Mouse (Mus musculus): ENCODE measurements around the gene Gm20604. TPM values are rescaled to one million over a fixed set of nuclear protein-coding genes. Genes with fewer than 3 reads are reported as not detected.

Gm20604 gene
- polyA plus RNA-seq, 1 experiment from 2014 or later, result 20.5 TPM

- no peak for ATAC-seq (replicated peaks; ENCODE audit: insufficient number of reproducible peaks, low FRiP score, low TSS enrichment)
- 58% methylated on average over 6 of the region's 6 CpGs for WGBS (ENCODE audit: insufficient replicate concordance)
- peaks cover 14% of the 10 kb centered on the region for H3K27me3 ChIP-seq (ENCODE audit: control insufficient read depth, insufficient read depth, low read length)
- peak overlapping the region; percentile 96 for H3K4me2 ChIP-seq
- no peaks in the 10 kb centered on the region for H3K36me3 ChIP-seq (ENCODE audit: control insufficient read depth, insufficient read depth, low read length)
- H3K4me1 ChIP-seq (ENCODE audit: control insufficient read depth, insufficient read depth, low read length), result peaks cover 20% of the 10 kb centered on the region
- H3K4me3 ChIP-seq (ENCODE audit: low read depth, low read length), result peak overlapping the region; percentile 85; the same call in 1 of the 2 replicates
- H3K9me3 ChIP-seq (replicated peaks; ENCODE audit: control insufficient read depth, low read length), result no peaks in the 10 kb centered on the region
- H3K27ac ChIP-seq (ENCODE audit: low read depth, low read length), result no peak overlapping the region
- no peak overlapping the region for H3K9ac ChIP-seq (ENCODE audit: low read depth, low read length)
Observed at GRCm38 (mm10) chr12:102705906-102706640, 52.4 kb downstream of the Gm20604 start.

GRCm38 (mm10) chr12:102705216-102705871 lies 53.1 kb downstream of the Gm20604 start:
- H3K9ac ChIP-seq (ENCODE audit: low read depth, low read length), result peak overlapping the region; percentile 87
- 2% methylated on average over 45 of the region's 45 CpGs for WGBS (ENCODE audit: insufficient replicate concordance)
- H3K4me1 ChIP-seq (ENCODE audit: control insufficient read depth, insufficient read depth, low read length), result peaks cover 20% of the 10 kb centered on the region
- ATAC-seq (replicated peaks; ENCODE audit: insufficient number of reproducible peaks, low FRiP score, low TSS enrichment), result peak; percentile 74
- H3K27ac ChIP-seq (ENCODE audit: low read depth, low read length), result no peak overlapping the region
- no peaks in the 10 kb centered on the region for H3K36me3 ChIP-seq (ENCODE audit: control insufficient read depth, insufficient read depth, low read length)
- H3K4me3 ChIP-seq (ENCODE audit: low read depth, low read length), result peak overlapping the region; percentile 85
- H3K9me3 ChIP-seq (replicated peaks; ENCODE audit: control insufficient read depth, low read length), result no peaks in the 10 kb centered on the region
- H3K27me3 ChIP-seq (ENCODE audit: control insufficient read depth, insufficient read depth, low read length), result peaks cover 14% of the 10 kb centered on the region
- H3K4me2 ChIP-seq, result peak overlapping the region; percentile 96

- Histone ChIP-seq H3K9me3 (replicated peaks; ENCODE audit: control insufficient read depth, low read length) (no peaks in the 10 kb centered on the region), H3K27me3 (ENCODE audit: control insufficient read depth, insufficient read depth, low read length) (peaks cover 14% of the 10 kb centered on the region), H3K36me3 (ENCODE audit: control insufficient read depth, insufficient read depth, low read length) (no peaks in the 10 kb centered on the region), H3K4me3 (ENCODE audit: low read depth, low read length) (peak within 1 kb of the TSS; percentile 85), H3K4me1 (ENCODE audit: control insufficient read depth, insufficient read depth, low read length) (peaks cover 20% of the 10 kb centered on the region), H3K27ac (ENCODE audit: low read depth, low read length) (no peak within 1 kb of the TSS), H3K4me2 (peak within 1 kb of the TSS; percentile 96), H3K9ac (ENCODE audit: low read depth, low read length) (peak within 1 kb of the TSS; percentile 87)
- ATAC-seq (replicated peaks; ENCODE audit: insufficient number of reproducible peaks, low FRiP score, low TSS enrichment), result peak; percentile 90
- under 1% methylated on average over 83 of the region's 105 CpGs for WGBS (ENCODE audit: insufficient replicate concordance)
Observed at GRCm38 (mm10) chr12:102704457-102705198, 53.8 kb downstream of the Gm20604 start, which contains the start of gene Itpk1. Gene Itpk1 (minus strand): TSS chr12:102704930.

DNA sequence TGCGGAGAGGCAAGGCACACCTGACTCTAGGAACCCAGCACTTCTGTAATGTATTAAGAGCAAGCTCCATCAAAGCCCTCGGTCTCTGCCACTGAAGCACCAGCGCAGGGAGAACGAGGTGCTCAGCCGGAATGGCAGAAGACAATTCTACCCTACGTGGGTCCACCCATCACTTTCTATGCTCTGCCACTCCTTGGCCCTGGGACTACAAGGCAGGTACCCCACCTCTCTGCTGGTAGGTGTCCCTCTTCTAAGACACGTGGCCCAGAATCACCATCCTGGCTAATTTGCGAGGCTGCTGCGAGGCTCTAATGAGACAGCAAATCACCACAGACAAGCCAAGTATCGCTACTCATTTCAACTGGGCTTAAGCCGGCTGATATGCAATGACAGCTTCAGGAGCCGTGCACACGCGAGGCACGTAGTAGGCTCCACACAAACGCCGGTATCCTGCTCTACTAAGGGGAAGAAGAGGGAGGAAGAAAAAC lies 54.5 kb downstream of the Gm20604 start:
- Histone ChIP-seq H3K27ac (ENCODE audit: low read depth, low read length) (no peak overlapping the region), H3K4me1 (ENCODE audit: control insufficient read depth, insufficient read depth, low read length) (peaks cover 20% of the 10 kb centered on the region)

DNA sequence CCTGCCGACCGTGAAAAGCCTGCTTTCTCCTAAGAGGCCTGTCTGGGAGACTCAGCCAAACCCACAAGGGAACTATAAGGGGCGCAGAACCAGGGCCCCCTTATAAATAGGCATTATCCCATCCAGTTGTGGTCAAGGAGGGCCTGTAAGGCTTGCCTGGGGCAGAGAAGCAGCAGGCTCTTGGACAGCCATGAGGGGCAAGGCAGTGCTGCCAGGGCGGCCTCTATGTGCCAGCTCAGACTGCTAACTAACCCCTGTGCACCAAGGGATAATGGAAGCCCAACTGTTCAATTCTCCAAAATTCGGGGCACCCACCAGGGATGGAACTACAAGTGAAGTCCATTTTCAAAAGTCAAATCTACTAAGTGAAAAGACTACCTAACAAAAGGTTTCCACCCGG lies 55.0 kb downstream of the Gm20604 start:
- H3K36me3 ChIP-seq (ENCODE audit: control insufficient read depth, insufficient read depth, low read length), result no peaks in the 10 kb centered on the region
- ATAC-seq (replicated peaks; ENCODE audit: insufficient number of reproducible peaks, low FRiP score, low TSS enrichment), result no peak
- peak overlapping the region; percentile 96 for H3K4me2 ChIP-seq
- H3K9ac ChIP-seq (ENCODE audit: low read depth, low read length), result no peak overlapping the region
- H3K27me3 ChIP-seq (ENCODE audit: control insufficient read depth, insufficient read depth, low read length), result peaks cover 14% of the 10 kb centered on the region
- H3K4me3 ChIP-seq (ENCODE audit: low read depth, low read length), result peak overlapping the region; percentile 85; the same call in 1 of the 2 replicates
- H3K9me3 ChIP-seq (replicated peaks; ENCODE audit: control insufficient read depth, low read length), result no peaks in the 10 kb centered on the region
- WGBS (ENCODE audit: insufficient replicate concordance), result 54% methylated on average over 6 of the region's 6 CpGs
- H3K27ac ChIP-seq (ENCODE audit: low read depth, low read length), result no peak overlapping the region
- H3K4me1 ChIP-seq (ENCODE audit: control insufficient read depth, insufficient read depth, low read length), result peaks cover 20% of the 10 kb centered on the region

More for the DNA sequence above, 54.5 kb downstream of the Gm20604 start:
- H3K4me3 ChIP-seq (ENCODE audit: low read depth, low read length), result peak overlapping the region; percentile 85
- peak overlapping the region; percentile 96 for H3K4me2 ChIP-seq
- ATAC-seq (replicated peaks; ENCODE audit: insufficient number of reproducible peaks, low FRiP score, low TSS enrichment), result no peak
- 6% methylated on average over 17 of the region's 17 CpGs for WGBS (ENCODE audit: insufficient replicate concordance)
- no peaks in the 10 kb centered on the region for H3K9me3 ChIP-seq (replicated peaks; ENCODE audit: control insufficient read depth, low read length)
- peak overlapping the region; percentile 72 for H3K9ac ChIP-seq (ENCODE audit: low read depth, low read length)
- peaks cover 14% of the 10 kb centered on the region for H3K27me3 ChIP-seq (ENCODE audit: control insufficient read depth, insufficient read depth, low read length)
- no peaks in the 10 kb centered on the region for H3K36me3 ChIP-seq (ENCODE audit: control insufficient read depth, insufficient read depth, low read length)

DNA sequence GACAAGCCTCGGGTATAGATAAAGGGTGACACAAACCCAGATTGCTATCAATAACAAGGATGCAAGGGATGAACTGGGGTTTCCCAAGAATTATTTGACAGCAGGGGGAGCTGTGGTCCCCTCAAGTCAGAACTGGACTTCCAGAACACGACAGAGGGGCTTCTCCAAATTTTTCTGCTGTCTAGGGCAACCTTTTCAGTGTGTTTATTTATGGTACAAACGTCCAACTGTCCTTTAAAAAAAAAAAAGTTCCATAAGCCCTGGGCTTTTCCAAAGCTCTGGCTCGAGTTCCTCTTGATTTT lies 55.4 kb downstream of the Gm20604 start:
- no peak for ATAC-seq (replicated peaks; ENCODE audit: insufficient number of reproducible peaks, low FRiP score, low TSS enrichment)
- peak overlapping the region; percentile 12; the same call in 1 of the 2 replicates for H3K4me3 ChIP-seq (ENCODE audit: low read depth, low read length)
- peaks cover 24% of the 10 kb centered on the region for H3K4me1 ChIP-seq (ENCODE audit: control insufficient read depth, insufficient read depth, low read length)
- H3K4me2 ChIP-seq, result peak overlapping the region; percentile 96
- H3K36me3 ChIP-seq (ENCODE audit: control insufficient read depth, insufficient read depth, low read length), result no peaks in the 10 kb centered on the region
- WGBS (ENCODE audit: insufficient replicate concordance), result 13% methylated on average over 4 of the region's 4 CpGs
- H3K9me3 ChIP-seq (replicated peaks; ENCODE audit: control insufficient read depth, low read length), result no peaks in the 10 kb centered on the region
- H3K9ac ChIP-seq (ENCODE audit: low read depth, low read length), result no peak overlapping the region
- no peak overlapping the region for H3K27ac ChIP-seq (ENCODE audit: low read depth, low read length)
- H3K27me3 ChIP-seq (ENCODE audit: control insufficient read depth, insufficient read depth, low read length), result peaks cover 14% of the 10 kb centered on the region

DNA sequence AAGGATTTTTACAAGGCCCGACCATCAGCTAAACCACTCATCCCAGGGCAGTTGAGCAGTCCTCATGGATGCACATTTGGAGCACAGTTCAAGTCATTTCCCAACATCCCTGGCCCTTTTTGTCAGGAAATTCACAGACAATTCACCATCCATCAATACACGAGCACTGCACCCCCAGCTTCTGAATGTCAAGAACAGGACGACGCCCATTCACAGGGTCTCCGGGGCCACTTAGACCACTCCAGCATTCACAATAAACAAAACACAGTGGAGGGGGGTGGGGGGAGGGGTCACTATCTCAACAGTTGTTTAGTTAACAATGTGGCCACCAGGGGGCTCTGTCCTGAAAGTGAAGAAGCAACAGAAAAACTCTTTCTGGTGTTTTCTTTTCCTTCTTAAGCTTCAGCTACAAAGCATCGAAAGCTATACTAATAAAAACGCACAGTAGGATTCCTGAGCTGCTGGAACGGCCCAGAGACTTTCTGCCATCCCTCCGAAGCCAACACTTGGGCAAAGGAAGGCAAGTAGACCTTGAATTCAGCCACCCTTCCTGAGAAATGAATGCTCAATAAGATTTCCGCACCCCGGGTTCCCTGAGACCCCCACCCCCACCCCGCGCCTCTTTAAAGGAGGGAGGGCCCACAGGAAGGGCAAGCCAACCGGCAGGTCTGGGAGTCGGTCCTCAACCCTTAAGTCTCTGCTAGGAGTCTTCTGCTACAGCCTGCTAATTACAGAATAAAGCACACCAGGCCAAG lies 55.9 kb downstream of the Gm20604 start:
- H3K9me3 ChIP-seq (replicated peaks; ENCODE audit: control insufficient read depth, low read length), result no peaks in the 10 kb centered on the region
- H3K27ac ChIP-seq (ENCODE audit: low read depth, low read length), result no peak overlapping the region
- H3K27me3 ChIP-seq (ENCODE audit: control insufficient read depth, insufficient read depth, low read length), result peaks cover 14% of the 10 kb centered on the region
- peak overlapping the region; percentile 96 for H3K4me2 ChIP-seq
- ATAC-seq (replicated peaks; ENCODE audit: insufficient number of reproducible peaks, low FRiP score, low TSS enrichment), result no peak
- no peaks in the 10 kb centered on the region for H3K36me3 ChIP-seq (ENCODE audit: control insufficient read depth, insufficient read depth, low read length)
- 6% methylated on average over 15 of the region's 15 CpGs for WGBS (ENCODE audit: insufficient replicate concordance)
- H3K4me1 ChIP-seq (ENCODE audit: control insufficient read depth, insufficient read depth, low read length), result peaks cover 23% of the 10 kb centered on the region
- peak overlapping the region; percentile 12; the same call in 1 of the 2 replicates for H3K4me3 ChIP-seq (ENCODE audit: low read depth, low read length)
- no peak overlapping the region for H3K9ac ChIP-seq (ENCODE audit: low read depth, low read length)

DNA sequence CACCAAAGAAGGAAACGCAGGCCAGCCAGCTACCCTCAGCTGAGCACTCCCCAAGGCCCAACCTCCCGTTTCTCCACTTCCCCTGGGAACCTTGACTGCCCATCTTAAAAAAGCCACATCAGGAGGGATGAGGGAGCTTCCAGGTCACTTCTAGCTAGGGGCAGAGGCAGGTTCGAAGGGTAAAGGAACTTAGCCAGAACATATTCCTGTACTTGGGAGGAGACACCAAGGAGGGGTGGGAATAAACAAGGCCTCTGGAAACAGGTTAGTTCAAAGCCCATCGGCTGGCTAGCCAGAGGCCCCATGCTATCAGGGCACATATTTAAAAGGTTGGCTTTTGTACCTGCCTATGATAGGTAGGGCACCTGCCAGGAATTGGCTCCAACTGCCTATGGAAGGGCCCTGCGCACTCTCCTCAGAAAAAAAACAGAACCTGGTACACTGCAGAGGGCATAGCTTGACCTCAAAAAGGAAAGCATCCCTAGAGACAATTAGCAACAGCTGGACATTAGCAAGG lies 56.7 kb downstream of the Gm20604 start:
- Histone ChIP-seq H3K4me2 (no peak overlapping the region), H3K27me3 (ENCODE audit: control insufficient read depth, insufficient read depth, low read length) (peaks cover 11% of the 10 kb centered on the region), H3K4me3 (ENCODE audit: low read depth, low read length) (no peak overlapping the region), H3K4me1 (ENCODE audit: control insufficient read depth, insufficient read depth, low read length) (peaks cover 23% of the 10 kb centered on the region), H3K9ac (ENCODE audit: low read depth, low read length) (no peak overlapping the region), H3K27ac (ENCODE audit: low read depth, low read length) (no peak overlapping the region), H3K9me3 (replicated peaks; ENCODE audit: control insufficient read depth, low read length) (no peaks in the 10 kb centered on the region), H3K36me3 (ENCODE audit: control insufficient read depth, insufficient read depth, low read length) (no peaks in the 10 kb centered on the region)
- 84% methylated on average over 5 of the region's 5 CpGs for WGBS (ENCODE audit: insufficient replicate concordance)
- no peak for ATAC-seq (replicated peaks; ENCODE audit: insufficient number of reproducible peaks, low FRiP score, low TSS enrichment)
